11 mouse cellular contexts compared by ENCODE assay signal in genomic region chr9:97956407-97957106, GRCm38 (mm10).
DNase-seq lines count a peak whose midpoint lies in the region; TF ChIP-seq lines count a peak whose summit lies in the region.
"Had no signal": no experiment of that assay in that cellular context is flagged by ENCODE, and none has a peak within 500 bp of the region (broad histone marks: within the 10 kb centered on the region; RNA-seq: fewer than 3 reads in every experiment).

No protein-coding gene starts in this region.

- no peaks in the 10 kb centered on the region for H3K79me2 ChIP-seq in heart, adult 2 months (replicated peaks; ENCODE audit: control insufficient read depth, insufficient read depth, low read length)

- no peak for TF ChIP-seq CTCF in heart, adult 2 months (IDR thresholded peaks at IDR 0.05)

- 0 out of 2 replicates have a peak, but pooled peaks cover 1% of the 10 kb centered on the region for H3K4me1 ChIP-seq in heart, adult 2 months (ENCODE audit: control insufficient read depth, insufficient read depth, low read length)

- H3K36me3 ChIP-seq in heart, adult 2 months (ENCODE audit: control insufficient read depth, insufficient read depth, low read length) = no peaks in the 10 kb centered on the region

- no peak for TF ChIP-seq POLR2A in heart, adult 2 months (IDR thresholded peaks at IDR 0.05; ENCODE audit: insufficient read depth, low read depth, low read length)

- peak; percentile 5 to 10 for DNase-seq in heart, postnatal 10 days
- no peak for DNase-seq in heart, adult 2 months
- DNase-seq in retina, adult 2 months (ENCODE audit: low read depth, low spot score) = peak; percentile 6
- DNase-seq in retina, embryonic 14.5 days (ENCODE audit: low spot score) = no peak
- peak; percentile 81 for DNase-seq in cerebellum, adult 9-11 months
- peak; percentile 9 for DNase-seq in skeletal muscle tissue, adult 2 months (ENCODE audit: low read depth, low spot score)
- DNase-seq in left cerebral cortex, adult 18-20 months (ENCODE audit: low spot score in 2 of 2) = no peak
- no peak for DNase-seq in gastrocnemius, adult 18-20 months (ENCODE audit: low spot score)
- DNase-seq: right cerebral cortex, postnatal 25 days had no signal

- H3K4me3 ChIP-seq in heart, adult 2 months = no peak overlapping the region
- H3K4me3 ChIP-seq: myocyte had no signal

- intact Hi-C loops in heart, postnatal 10 days (cut with DNase I) = no loop called here
- intact Hi-C loops in heart, adult 2 months (cut with DNase I) = no loop called here

- H3K9ac ChIP-seq in heart, adult 2 months (ENCODE audit: low read depth, low read length) = no peak overlapping the region

- TF ChIP-seq EP300 in heart, adult 2 months (IDR thresholded peaks at IDR 0.05; ENCODE audit: insufficient read depth, low read depth, low read length) = no peak

- H3K27ac ChIP-seq in heart, adult 2 months = no peak overlapping the region
- H3K27ac ChIP-seq: kidney, postnatal 0 days had no signal

- 36% methylated on average over 4 of the region's 4 CpGs for WGBS in heart, adult 2 months

- no peaks in the 10 kb centered on the region for H3K27me3 ChIP-seq in heart, adult 2 months (ENCODE audit: control insufficient read depth, insufficient read depth, low read length)

Comparison
In these comparisons a context has a peak if more than half of its experiments do, and no peak if none do; other contexts are left out.
1. DNase-seq: peak in heart, postnatal 10 days (2 of 2), retina, adult 2 months (single experiment), cerebellum, adult 9-11 months (single experiment) and skeletal muscle tissue, adult 2 months (single experiment); none in heart, adult 2 months (0 of 2), retina, embryonic 14.5 days (single experiment), left cerebral cortex, adult 18-20 months (0 of 2) and gastrocnemius, adult 18-20 months (single experiment).